Mouse (Mus musculus): ENCODE measurements around the gene Kptn. TPM values are rescaled to one million over a fixed set of nuclear protein-coding genes. Genes with fewer than 3 reads are reported as not detected.

Kptn gene
- polyA plus RNA-seq, 1 experiment from 2014 or later, result 34.5 TPM

- Histone ChIP-seq H3K9me3 (replicated peaks; ENCODE audit: control insufficient read depth, low read length) (no peaks in the 10 kb centered on the region), H3K4me3 (ENCODE audit: low read depth, low read length) (peak within 1 kb of the TSS; percentile 83), H3K4me2 (ENCODE audit: low read length) (peak within 1 kb of the TSS; percentile 76), H3K9ac (ENCODE audit: low read length) (peak within 1 kb of the TSS; percentile 84), H3K4me1 (ENCODE audit: control insufficient read depth, insufficient read depth, low read length) (peaks cover 8% of the 10 kb centered on the region), H3K27ac (ENCODE audit: low read depth, low read length) (peak within 1 kb of the TSS; percentile 80), H3K27me3 (replicated peaks; ENCODE audit: control insufficient read depth, insufficient read depth, low read length) (no peaks in the 10 kb centered on the region), H3K36me3 (ENCODE audit: control insufficient read depth, insufficient read depth, low read length) (peaks cover 6% of the 10 kb centered on the region; the same call in 1 of the 2 replicates)
- DNase-seq (ENCODE audit: low spot score) (peak; percentile 100), ATAC-seq (peak; percentile 98)
- under 1% methylated on average over 60 of the region's 68 CpGs for WGBS
These were observed 21.4 kb upstream of the Kptn start, which contains the start of gene Napa for GRCm38 (mm10) chr7:16098021-16099017. Napa (plus strand) TSS chr7:16098458.

GRCm38 (mm10) chr7:16099901-16100300, 19.8 kb upstream of the Kptn start:
- Histone ChIP-seq H3K4me3 (ENCODE audit: low read depth, low read length) (peak overlapping the region; percentile 83; the same call in 1 of the 2 replicates), H3K4me1 (ENCODE audit: control insufficient read depth, insufficient read depth, low read length) (peaks cover 8% of the 10 kb centered on the region), H3K9me3 (replicated peaks; ENCODE audit: control insufficient read depth, low read length) (no peaks in the 10 kb centered on the region), H3K9ac (ENCODE audit: low read length) (no peak overlapping the region), H3K36me3 (ENCODE audit: control insufficient read depth, insufficient read depth, low read length) (peaks cover 11% of the 10 kb centered on the region; the same call in 1 of the 2 replicates), H3K27ac (ENCODE audit: low read depth, low read length) (no peak overlapping the region), H3K4me2 (ENCODE audit: low read length) (peak overlapping the region; percentile 76), H3K27me3 (replicated peaks; ENCODE audit: control insufficient read depth, insufficient read depth, low read length) (no peaks in the 10 kb centered on the region)
- ATAC-seq (no peak), DNase-seq (ENCODE audit: low spot score) (no peak)
- 84% methylated on average over 4 of the region's 4 CpGs for WGBS

- H3K9me3 ChIP-seq (replicated peaks; ENCODE audit: control insufficient read depth, low read length), result no peaks in the 10 kb centered on the region
- no peak overlapping the region for H3K27ac ChIP-seq (ENCODE audit: low read depth, low read length)
- no peak for DNase-seq (ENCODE audit: low spot score)
- no peak overlapping the region for H3K9ac ChIP-seq (ENCODE audit: low read length)
- peaks cover 14% of the 10 kb centered on the region; the same call in 1 of the 2 replicates for H3K36me3 ChIP-seq (ENCODE audit: control insufficient read depth, insufficient read depth, low read length)
- no peak overlapping the region for H3K4me3 ChIP-seq (ENCODE audit: low read depth, low read length)
- H3K4me2 ChIP-seq (ENCODE audit: low read length), result no peak overlapping the region
- H3K27me3 ChIP-seq (replicated peaks; ENCODE audit: control insufficient read depth, insufficient read depth, low read length), result no peaks in the 10 kb centered on the region
- ATAC-seq, result no peak
- H3K4me1 ChIP-seq (ENCODE audit: control insufficient read depth, insufficient read depth, low read length), result peaks cover 8% of the 10 kb centered on the region
- WGBS, result 82% methylated on average over 7 of the region's 7 CpGs
These were observed 18.6 kb upstream of the Kptn start for GRCm38 (mm10) chr7:16101081-16101480.

GRCm38 (mm10) chr7:16101726-16102475, 17.8 kb upstream of the Kptn start:
- H3K9me3 ChIP-seq (replicated peaks; ENCODE audit: control insufficient read depth, low read length), result no peaks in the 10 kb centered on the region
- 83% methylated on average over 15 of the region's 15 CpGs for WGBS
- H3K4me1 ChIP-seq (ENCODE audit: control insufficient read depth, insufficient read depth, low read length), result peaks cover 8% of the 10 kb centered on the region
- H3K4me3 ChIP-seq (ENCODE audit: low read depth, low read length), result no peak overlapping the region
- DNase-seq (ENCODE audit: low spot score), result no peak
- no peak for ATAC-seq
- H3K9ac ChIP-seq (ENCODE audit: low read length), result no peak overlapping the region
- H3K36me3 ChIP-seq (ENCODE audit: control insufficient read depth, insufficient read depth, low read length), result peaks cover 14% of the 10 kb centered on the region; the same call in 1 of the 2 replicates
- no peak overlapping the region for H3K4me2 ChIP-seq (ENCODE audit: low read length)
- no peaks in the 10 kb centered on the region for H3K27me3 ChIP-seq (replicated peaks; ENCODE audit: control insufficient read depth, insufficient read depth, low read length)
- H3K27ac ChIP-seq (ENCODE audit: low read depth, low read length), result no peak overlapping the region

GRCm38 (mm10) chr7:16102686-16103226, 16.9 kb upstream of the Kptn start:
- H3K27ac ChIP-seq (ENCODE audit: low read depth, low read length), result no peak overlapping the region
- H3K4me2 ChIP-seq (ENCODE audit: low read length), result no peak overlapping the region
- no peak overlapping the region for H3K4me3 ChIP-seq (ENCODE audit: low read depth, low read length)
- H3K9me3 ChIP-seq (replicated peaks; ENCODE audit: control insufficient read depth, low read length), result no peaks in the 10 kb centered on the region
- H3K9ac ChIP-seq (ENCODE audit: low read length), result no peak overlapping the region
- peaks cover 8% of the 10 kb centered on the region for H3K4me1 ChIP-seq (ENCODE audit: control insufficient read depth, insufficient read depth, low read length)
- H3K27me3 ChIP-seq (replicated peaks; ENCODE audit: control insufficient read depth, insufficient read depth, low read length), result no peaks in the 10 kb centered on the region
- DNase-seq (ENCODE audit: low spot score), result no peak
- WGBS, result 87% methylated on average over 5 of the region's 5 CpGs
- no peak for ATAC-seq
- peaks cover 22% of the 10 kb centered on the region for H3K36me3 ChIP-seq (ENCODE audit: control insufficient read depth, insufficient read depth, low read length)

GRCm38 (mm10) chr7:16103760-16104159, 15.9 kb upstream of the Kptn start:
- Histone ChIP-seq H3K36me3 (ENCODE audit: control insufficient read depth, insufficient read depth, low read length) (peaks cover 32% of the 10 kb centered on the region), H3K4me2 (ENCODE audit: low read length) (no peak overlapping the region), H3K4me3 (ENCODE audit: low read depth, low read length) (no peak overlapping the region), H3K27me3 (replicated peaks; ENCODE audit: control insufficient read depth, insufficient read depth, low read length) (no peaks in the 10 kb centered on the region), H3K9ac (ENCODE audit: low read length) (no peak overlapping the region), H3K4me1 (ENCODE audit: control insufficient read depth, insufficient read depth, low read length) (peaks cover 8% of the 10 kb centered on the region), H3K27ac (ENCODE audit: low read depth, low read length) (peak overlapping the region; percentile 14; the same call in 1 of the 2 replicates), H3K9me3 (replicated peaks; ENCODE audit: control insufficient read depth, low read length) (no peaks in the 10 kb centered on the region)
- DNase-seq (ENCODE audit: low spot score) (peak; percentile 49), ATAC-seq (peak; percentile 49; the same call in 1 of the 2 replicates)
- 70% methylated on average over 6 of the region's 6 CpGs for WGBS

GRCm38 (mm10) chr7:16104611-16105388, 14.9 kb upstream of the Kptn start:
- Histone ChIP-seq H3K27me3 (replicated peaks; ENCODE audit: control insufficient read depth, insufficient read depth, low read length) (no peaks in the 10 kb centered on the region), H3K9me3 (replicated peaks; ENCODE audit: control insufficient read depth, low read length) (no peaks in the 10 kb centered on the region), H3K4me1 (ENCODE audit: control insufficient read depth, insufficient read depth, low read length) (no peaks in the 10 kb centered on the region), H3K4me2 (ENCODE audit: low read length) (no peak overlapping the region), H3K4me3 (ENCODE audit: low read depth, low read length) (no peak overlapping the region), H3K27ac (ENCODE audit: low read depth, low read length) (no peak overlapping the region), H3K36me3 (ENCODE audit: control insufficient read depth, insufficient read depth, low read length) (peaks cover 42% of the 10 kb centered on the region), H3K9ac (ENCODE audit: low read length) (no peak overlapping the region)
- DNase-seq (ENCODE audit: low spot score) (no peak), ATAC-seq (no peak)
- 90% methylated on average over 7 of the region's 7 CpGs for WGBS

GRCm38 (mm10) chr7:16108886-16109542, 10.7 kb upstream of the Kptn start:
- no peaks in the 10 kb centered on the region for H3K4me1 ChIP-seq (ENCODE audit: control insufficient read depth, insufficient read depth, low read length)
- H3K9me3 ChIP-seq (replicated peaks; ENCODE audit: control insufficient read depth, low read length), result no peaks in the 10 kb centered on the region
- H3K27ac ChIP-seq (ENCODE audit: low read depth, low read length), result no peak overlapping the region
- WGBS, result 90% methylated on average over 9 of the region's 9 CpGs
- no peak for ATAC-seq
- no peaks in the 10 kb centered on the region for H3K27me3 ChIP-seq (replicated peaks; ENCODE audit: control insufficient read depth, insufficient read depth, low read length)
- H3K9ac ChIP-seq (ENCODE audit: low read length), result no peak overlapping the region
- no peak for DNase-seq (ENCODE audit: low spot score)
- H3K4me2 ChIP-seq (ENCODE audit: low read length), result no peak overlapping the region
- H3K36me3 ChIP-seq (ENCODE audit: control insufficient read depth, insufficient read depth, low read length), result peaks cover 77% of the 10 kb centered on the region
- H3K4me3 ChIP-seq (ENCODE audit: low read depth, low read length), result no peak overlapping the region
